ENCODE assay signal across 8 mouse cellular contexts in the genomic region with DNA sequence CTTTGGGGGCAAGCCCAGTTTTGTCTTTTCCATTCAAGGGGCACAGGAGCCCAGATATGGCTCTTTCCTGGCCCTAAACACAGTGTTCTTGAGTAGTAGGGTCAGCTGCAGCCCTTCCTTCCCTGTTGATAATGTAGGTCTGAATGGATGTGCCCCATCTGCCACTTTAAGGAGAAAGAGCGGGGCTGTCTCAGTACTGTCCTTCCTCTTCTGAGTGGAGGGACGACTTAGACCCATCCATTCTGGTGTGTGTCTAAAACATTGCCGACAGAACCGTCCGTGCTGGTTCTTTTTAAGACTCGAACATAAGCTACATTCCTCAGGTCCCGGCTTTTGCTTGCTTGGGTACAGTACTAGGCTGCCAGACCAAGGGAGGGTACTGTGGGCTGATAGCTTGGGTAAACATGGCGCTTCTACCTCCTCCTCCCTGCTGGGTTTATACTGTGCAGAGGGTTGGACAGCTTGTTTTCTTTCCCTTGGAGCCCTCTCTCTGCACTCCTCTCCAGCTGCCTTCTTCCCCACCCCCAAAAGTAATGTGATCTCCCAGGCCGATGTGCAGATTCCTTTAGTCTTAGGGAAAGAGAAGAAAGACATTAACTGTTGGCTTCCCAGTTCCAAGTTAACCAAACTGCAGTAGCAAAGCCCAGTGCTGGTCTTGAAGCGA.
DNase-seq lines count a peak whose midpoint lies in the region; ATAC-seq lines count a peak whose summit lies in the region.

No protein-coding gene starts in this region.

- WGBS in midbrain, embryonic 11.5 days: 21% methylated on average over 10 of the region's 10 CpGs
- WGBS in midbrain, embryonic 16.5 days: 21% methylated on average over 10 of the region's 10 CpGs
- WGBS in embryonic facial prominence, embryonic 11.5 days: 6% methylated on average over 10 of the region's 10 CpGs
- 15% methylated on average over 10 of the region's 10 CpGs for WGBS in hindbrain, embryonic 12.5 days

- no peaks in the 10 kb centered on the region for H3K9me3 ChIP-seq in midbrain, embryonic 11.5 days (ENCODE audit: control insufficient read depth, low read length)
- H3K9me3 ChIP-seq in midbrain, embryonic 16.5 days (replicated peaks; ENCODE audit: control insufficient read depth, low read length, poor library complexity, severe bottlenecking): no peaks in the 10 kb centered on the region
- H3K9me3 ChIP-seq in embryonic facial prominence, embryonic 11.5 days (replicated peaks; ENCODE audit: control insufficient read depth, low read length): no peaks in the 10 kb centered on the region
- H3K9me3 ChIP-seq in hindbrain, embryonic 12.5 days (replicated peaks): no peaks in the 10 kb centered on the region

- peak overlapping the region; percentile 14; the same call in 1 of the 2 replicates for H3K27ac ChIP-seq in midbrain, embryonic 11.5 days (ENCODE audit: low read depth, low read length)
- H3K27ac ChIP-seq in midbrain, embryonic 16.5 days (ENCODE audit: low read length): no peak overlapping the region
- H3K27ac ChIP-seq in embryonic facial prominence, embryonic 11.5 days (replicated peaks; ENCODE audit: low read depth, low read length): peak overlapping the region; percentile 70
- H3K27ac ChIP-seq in hindbrain, embryonic 12.5 days: peak overlapping the region; percentile 77

- no peaks in the 10 kb centered on the region for H3K27me3 ChIP-seq in midbrain, embryonic 11.5 days (ENCODE audit: control insufficient read depth, insufficient read depth, low read length)
- H3K27me3 ChIP-seq in midbrain, embryonic 16.5 days (ENCODE audit: control insufficient read depth, insufficient read depth, low read depth, low read length): no peaks in the 10 kb centered on the region
- H3K27me3 ChIP-seq in embryonic facial prominence, embryonic 11.5 days (ENCODE audit: control insufficient read depth, insufficient read depth, low read length): no peaks in the 10 kb centered on the region
- no peaks in the 10 kb centered on the region for H3K27me3 ChIP-seq in hindbrain, embryonic 12.5 days

- DNase-seq in midbrain, embryonic 11.5 days (ENCODE audit: low spot score, missing footprints): no peak
- DNase-seq in embryonic facial prominence, embryonic 11.5 days (ENCODE audit: low spot score): peak; percentile 89
- DNase-seq in lung, postnatal 36 days: peak; percentile 56
- DNase-seq in right cerebral cortex, postnatal 36 days (ENCODE audit: low spot score in 2 of 2): no peak
- DNase-seq in layer of hippocampus, adult 9-10 months (ENCODE audit: low spot score): no peak
- no peak for DNase-seq in left cerebral cortex, postnatal 14 days (ENCODE audit: low spot score in 2 of 2)

- H3K4me3 ChIP-seq in midbrain, embryonic 11.5 days (ENCODE audit: low read depth, low read length): no peak overlapping the region
- no peak overlapping the region for H3K4me3 ChIP-seq in midbrain, embryonic 16.5 days (ENCODE audit: low read depth, low read length)
- 0 out of 2 replicates have a peak overlapping the region, but pooled peaks have one; percentile 7 for H3K4me3 ChIP-seq in embryonic facial prominence, embryonic 11.5 days (ENCODE audit: low read depth, low read length)
- no peak overlapping the region for H3K4me3 ChIP-seq in hindbrain, embryonic 12.5 days

- ATAC-seq in midbrain, embryonic 11.5 days (ENCODE audit: low FRiP score): no peak
- no peak for ATAC-seq in midbrain, embryonic 16.5 days
- ATAC-seq in embryonic facial prominence, embryonic 11.5 days (replicated peaks; ENCODE audit: insufficient number of reproducible peaks, low FRiP score, low TSS enrichment, low read depth): peak; percentile 94
- no peak for ATAC-seq in hindbrain, embryonic 12.5 days (ENCODE audit: low FRiP score)

- intact Hi-C loops in left cerebral cortex, postnatal 14 days (cut with DNase I): no loop called here

- no peaks in the 10 kb centered on the region for H3K36me3 ChIP-seq in midbrain, embryonic 11.5 days (ENCODE audit: control insufficient read depth, insufficient read depth, low read length)
- H3K36me3 ChIP-seq in midbrain, embryonic 16.5 days (ENCODE audit: control insufficient read depth, insufficient read depth, low read length): no peaks in the 10 kb centered on the region
- no peaks in the 10 kb centered on the region for H3K36me3 ChIP-seq in embryonic facial prominence, embryonic 11.5 days (replicated peaks; ENCODE audit: control insufficient read depth, insufficient read depth, low read depth, low read length)
- no peaks in the 10 kb centered on the region for H3K36me3 ChIP-seq in hindbrain, embryonic 12.5 days

- peak overlapping the region; percentile 24 for H3K4me2 ChIP-seq in midbrain, embryonic 11.5 days
- H3K4me2 ChIP-seq in midbrain, embryonic 16.5 days (ENCODE audit: low read length): no peak overlapping the region
- H3K4me2 ChIP-seq in embryonic facial prominence, embryonic 11.5 days (ENCODE audit: low read depth, low read length): peak overlapping the region; percentile 33
- H3K4me2 ChIP-seq in hindbrain, embryonic 12.5 days (replicated peaks): peak overlapping the region; percentile 32

- peaks cover 9% of the 10 kb centered on the region for H3K4me1 ChIP-seq in midbrain, embryonic 11.5 days (ENCODE audit: control insufficient read depth, insufficient read depth, low read length)
- no peaks in the 10 kb centered on the region; the same call in 1 of the 2 replicates for H3K4me1 ChIP-seq in midbrain, embryonic 16.5 days (ENCODE audit: control insufficient read depth, insufficient read depth, low read length)
- H3K4me1 ChIP-seq in embryonic facial prominence, embryonic 11.5 days (ENCODE audit: control insufficient read depth, insufficient read depth, low read length): peaks cover 6% of the 10 kb centered on the region
- H3K4me1 ChIP-seq in hindbrain, embryonic 12.5 days: peaks cover 37% of the 10 kb centered on the region

- H3K9ac ChIP-seq in midbrain, embryonic 11.5 days (ENCODE audit: low read length): peak overlapping the region; percentile 36
- H3K9ac ChIP-seq in midbrain, embryonic 16.5 days (ENCODE audit: low read depth, low read length): no peak overlapping the region
- peak overlapping the region; percentile 40 for H3K9ac ChIP-seq in embryonic facial prominence, embryonic 11.5 days (replicated peaks; ENCODE audit: low read length)
- no peak overlapping the region for H3K9ac ChIP-seq in hindbrain, embryonic 12.5 days

Comparison
In these comparisons a context has a peak if more than half of its experiments do, and no peak if none do; other contexts are left out.
1. H3K9ac ChIP-seq: peak in midbrain, embryonic 11.5 days (single experiment) and embryonic facial prominence, embryonic 11.5 days (single experiment); none in midbrain, embryonic 16.5 days (single experiment) and hindbrain, embryonic 12.5 days (single experiment).
2. DNase-seq: peak in embryonic facial prominence, embryonic 11.5 days (single experiment) and lung, postnatal 36 days (single experiment); none in midbrain, embryonic 11.5 days (single experiment), right cerebral cortex, postnatal 36 days (0 of 2), layer of hippocampus, adult 9-10 months (single experiment) and left cerebral cortex, postnatal 14 days (0 of 2).